In the genomic region with DNA sequence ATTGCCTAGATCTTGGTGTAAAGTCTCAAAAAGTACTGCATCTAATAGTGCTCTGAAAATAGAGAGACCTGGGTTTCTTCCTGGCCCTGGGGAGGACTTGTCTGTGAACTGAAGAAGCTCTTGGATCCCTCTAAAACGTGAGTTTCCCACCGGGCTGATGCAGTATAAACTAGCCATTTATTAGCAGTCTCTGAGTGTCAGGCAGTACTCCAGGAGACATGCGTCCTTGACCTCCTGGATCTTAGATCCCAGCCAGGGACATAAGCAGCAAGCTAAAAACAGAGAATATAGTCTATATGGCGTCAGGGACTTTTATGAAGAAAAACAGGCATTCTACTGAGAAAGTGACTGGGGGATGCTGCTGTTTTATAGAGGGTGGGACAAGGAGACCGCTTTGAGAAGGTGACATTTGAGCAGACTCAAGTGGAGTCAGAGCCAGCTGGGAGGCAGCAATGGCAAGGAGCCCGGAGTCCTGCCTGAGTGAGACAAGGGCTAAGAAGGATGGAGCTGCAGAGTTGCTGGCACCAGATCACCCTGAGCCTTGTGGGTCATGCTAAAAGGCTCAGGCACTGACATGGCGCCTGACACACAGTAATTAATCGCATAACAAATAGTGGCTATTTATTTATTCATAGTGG, we compare ENCODE assay signal across 9 mouse cellular contexts.
DNase-seq lines count a peak whose midpoint lies in the region; ATAC-seq lines count a peak whose summit lies in the region.
"Had no signal": no experiment of that assay in that cellular context is flagged by ENCODE, and none has a peak within 500 bp of the region (broad histone marks: within the 10 kb centered on the region; RNA-seq: fewer than 3 reads in every experiment).

No protein-coding gene starts in this region.

- H3K27ac ChIP-seq in forebrain, embryonic 14.5 days (ENCODE audit: low read depth, low read length), result peak overlapping the region; percentile 58; the same call in 1 of the 2 replicates
- no peak overlapping the region for H3K27ac ChIP-seq in forebrain, embryonic 12.5 days
- no peak overlapping the region for H3K27ac ChIP-seq in hindbrain, embryonic 14.5 days
- H3K27ac ChIP-seq: midbrain, embryonic 12.5 days had no signal

- H3K9me3 ChIP-seq in forebrain, embryonic 14.5 days (replicated peaks; ENCODE audit: control insufficient read depth, low read length), result no peaks in the 10 kb centered on the region
- H3K9me3 ChIP-seq in forebrain, embryonic 12.5 days, result no peaks in the 10 kb centered on the region
- no peaks in the 10 kb centered on the region for H3K9me3 ChIP-seq in hindbrain, embryonic 14.5 days (ENCODE audit: control insufficient read depth, low read length)
- H3K9me3 ChIP-seq: midbrain, embryonic 12.5 days had no signal

- no peak overlapping the region for H3K4me3 ChIP-seq in forebrain, embryonic 14.5 days (ENCODE audit: low read depth, low read length)
- H3K4me3 ChIP-seq in forebrain, embryonic 12.5 days (replicated peaks), result no peak overlapping the region
- no peak overlapping the region for H3K4me3 ChIP-seq in hindbrain, embryonic 14.5 days (replicated peaks; ENCODE audit: low read length)
- H3K4me3 ChIP-seq: midbrain, embryonic 12.5 days had no signal

- ATAC-seq in forebrain, embryonic 14.5 days, result peak; percentile 53
- no peak for ATAC-seq in forebrain, embryonic 12.5 days (ENCODE audit: low FRiP score)
- ATAC-seq in hindbrain, embryonic 14.5 days (ENCODE audit: low FRiP score), result peak; percentile 82; the same call in 1 of the 2 replicates

- no peak overlapping the region for H3K9ac ChIP-seq in forebrain, embryonic 14.5 days (ENCODE audit: low read length)
- H3K9ac ChIP-seq in forebrain, embryonic 12.5 days, result no peak overlapping the region
- H3K9ac ChIP-seq in hindbrain, embryonic 14.5 days, result no peak overlapping the region
- H3K9ac ChIP-seq: midbrain, embryonic 12.5 days had no signal

- DNase-seq in forebrain, embryonic 14.5 days (ENCODE audit: low spot score), result peak; percentile 76
- peak; percentile 7 for DNase-seq in ovary, postnatal 10 days (ENCODE audit: low spot score)
- no peak for DNase-seq in ovary, adult 18-20 months (ENCODE audit: low spot score)
- DNase-seq in hindbrain, embryonic 14.5 days (ENCODE audit: low spot score), result peak; percentile 60
- DNase-seq in lung, postnatal 10 days, result peak; percentile 54
- no peak for DNase-seq in thymus, adult 18-20 months
- no peak for DNase-seq in yolk sac, embryonic 10.5 days (ENCODE audit: low spot score)

- H3K27me3 ChIP-seq in forebrain, embryonic 14.5 days (replicated peaks; ENCODE audit: control insufficient read depth, insufficient read depth, low read length), result no peaks in the 10 kb centered on the region
- H3K27me3 ChIP-seq in forebrain, embryonic 12.5 days, result no peaks in the 10 kb centered on the region
- H3K27me3 ChIP-seq in hindbrain, embryonic 14.5 days (ENCODE audit: control insufficient read depth, insufficient read depth, low read length), result no peaks in the 10 kb centered on the region
- H3K27me3 ChIP-seq: midbrain, embryonic 12.5 days had no signal

- no peak overlapping the region for H3K4me2 ChIP-seq in forebrain, embryonic 14.5 days (ENCODE audit: low read length)
- no peak overlapping the region for H3K4me2 ChIP-seq in forebrain, embryonic 12.5 days
- no peak overlapping the region for H3K4me2 ChIP-seq in hindbrain, embryonic 14.5 days (replicated peaks)
- H3K4me2 ChIP-seq: midbrain, embryonic 12.5 days had no signal

- H3K4me1 ChIP-seq in forebrain, embryonic 14.5 days (ENCODE audit: control insufficient read depth, insufficient read depth, low read length), result peaks cover 13% of the 10 kb centered on the region; the same call in 1 of the 2 replicates
- no peaks in the 10 kb centered on the region for H3K4me1 ChIP-seq in forebrain, embryonic 12.5 days
- H3K4me1 ChIP-seq in hindbrain, embryonic 14.5 days (replicated peaks; ENCODE audit: control insufficient read depth, insufficient read depth, low read length), result no peaks in the 10 kb centered on the region
- H3K4me1 ChIP-seq: midbrain, embryonic 12.5 days had no signal

- WGBS in forebrain, embryonic 14.5 days, result 65% methylated on average over 8 of the region's 8 CpGs
- WGBS in forebrain, embryonic 12.5 days, result 90% methylated on average over 8 of the region's 8 CpGs
- 68% methylated on average over 8 of the region's 8 CpGs for WGBS in hindbrain, embryonic 14.5 days

- H3K36me3 ChIP-seq in forebrain, embryonic 14.5 days (ENCODE audit: control insufficient read depth, insufficient read depth, low read length), result peaks cover 6% of the 10 kb centered on the region; the same call in 1 of the 2 replicates
- peaks cover 5% of the 10 kb centered on the region; the same call in 1 of the 2 replicates for H3K36me3 ChIP-seq in forebrain, embryonic 12.5 days (replicated peaks)
- no peaks in the 10 kb centered on the region; the same call in 1 of the 2 replicates for H3K36me3 ChIP-seq in hindbrain, embryonic 14.5 days (replicated peaks; ENCODE audit: control insufficient read depth, insufficient read depth)
- H3K36me3 ChIP-seq: midbrain, embryonic 12.5 days had no signal

Comparison
In these comparisons a context has a peak if more than half of its experiments do, and no peak if none do; other contexts are left out.
1. DNase-seq: peak in forebrain, embryonic 14.5 days (single experiment), ovary, postnatal 10 days (single experiment), hindbrain, embryonic 14.5 days (single experiment) and lung, postnatal 10 days (single experiment); none in ovary, adult 18-20 months (single experiment), thymus, adult 18-20 months (0 of 2) and yolk sac, embryonic 10.5 days (single experiment).